Mouse (Mus musculus): Measurements from ENCODE around the gene Hist3h2ba. TPM values are rescaled to one million over a fixed set of nuclear protein-coding genes. Genes with fewer than 3 reads are reported as not detected.

The Hist3h2ba gene
- 22.7 and 36.5 TPM in 2 replicates for polyA plus RNA-seq (2016; fragmentation: Nextera tagmentation; extraction: Ambion mirVana)

- peaks cover 49% of the 10 kb centered on the region for H3K4me1 ChIP-seq
- H3K27ac ChIP-seq, result peak within 1 kb of the TSS; percentile 95
- H3K4me3 ChIP-seq, result peak within 1 kb of the TSS; percentile 64
- under 1% methylated on average over 48 of the region's 48 CpGs for WGBS
- H3K27me3 ChIP-seq (ENCODE audit: poor library complexity, severe bottlenecking), result peaks cover 56% of the 10 kb centered on the region
- H3K9me3 ChIP-seq, result no peaks in the 10 kb centered on the region
- H3K36me3 ChIP-seq (replicated peaks), result no peaks in the 10 kb centered on the region
- DNase-seq (ENCODE audit: extremely low spot score, low spot score), result peak; percentile 75
These were observed at the start of gene Hist3h2ba for GRCm38 (mm10) chr11:58948542-58949479. TSS of gene Hist3h2ba (plus strand) at chr11:58948920.

GRCm38 (mm10) chr11:58901080-58901479 lies 47.6 kb upstream of the Hist3h2ba start:
- H3K27ac ChIP-seq, result no peak overlapping the region
- peaks cover 59% of the 10 kb centered on the region for H3K36me3 ChIP-seq (replicated peaks)
- H3K4me3 ChIP-seq, result no peak overlapping the region
- no peak for DNase-seq (ENCODE audit: extremely low spot score, low spot score)
- peaks cover 16% of the 10 kb centered on the region for H3K4me1 ChIP-seq
- H3K9me3 ChIP-seq, result no peaks in the 10 kb centered on the region
- no peaks in the 10 kb centered on the region for H3K27me3 ChIP-seq (ENCODE audit: poor library complexity, severe bottlenecking)

- peak; percentile 96 for DNase-seq (ENCODE audit: extremely low spot score, low spot score)
- under 1% methylated on average over 40 of the region's 40 CpGs for WGBS
- H3K9me3 ChIP-seq, result no peaks in the 10 kb centered on the region
- H3K4me1 ChIP-seq, result peaks cover 16% of the 10 kb centered on the region
- peaks cover 35% of the 10 kb centered on the region for H3K36me3 ChIP-seq (replicated peaks)
- peak within 1 kb of the TSS; percentile 88 for H3K4me3 ChIP-seq
- H3K27ac ChIP-seq, result peak within 1 kb of the TSS; percentile 95
- no peaks in the 10 kb centered on the region for H3K27me3 ChIP-seq (ENCODE audit: poor library complexity, severe bottlenecking)
These were observed 45.0 kb upstream of the Hist3h2ba start, which contains the start of gene Zfp39 for GRCm38 (mm10) chr11:58903511-58904409. TSS of gene Zfp39 (minus strand) at chr11:58904225.

GRCm38 (mm10) chr11:58904410-58904718 lies 44.4 kb upstream of the Hist3h2ba start:
- Histone ChIP-seq H3K9me3 (no peaks in the 10 kb centered on the region), H3K27ac (peak overlapping the region; percentile 95), H3K4me1 (peaks cover 16% of the 10 kb centered on the region), H3K36me3 (replicated peaks) (peaks cover 29% of the 10 kb centered on the region), H3K4me3 (peak overlapping the region; percentile 88), H3K27me3 (ENCODE audit: poor library complexity, severe bottlenecking) (no peaks in the 10 kb centered on the region)
- no peak for DNase-seq (ENCODE audit: extremely low spot score, low spot score)
- 3% methylated on average over 8 of the region's 8 CpGs for WGBS

- DNase-seq (ENCODE audit: extremely low spot score, low spot score), result peak; percentile 22
- H3K4me3 ChIP-seq, result peak overlapping the region; percentile 88
These were observed 43.9 kb upstream of the Hist3h2ba start for GRCm38 (mm10) chr11:58904838-58905237.

GRCm38 (mm10) chr11:58913776-58914175 lies 34.9 kb upstream of the Hist3h2ba start:
- WGBS, result 83% methylated on average over 1 of the region's 1 CpGs
- Histone ChIP-seq H3K4me3 (peak overlapping the region; percentile 41; the same call in 1 of the 2 replicates), H3K27ac (peak overlapping the region; percentile 72), H3K27me3 (ENCODE audit: poor library complexity, severe bottlenecking) (no peaks in the 10 kb centered on the region), H3K4me1 (peaks cover 7% of the 10 kb centered on the region), H3K9me3 (no peaks in the 10 kb centered on the region), H3K36me3 (replicated peaks) (no peaks in the 10 kb centered on the region)
- DNase-seq (ENCODE audit: extremely low spot score, low spot score), result no peak

More at GRCm38 (mm10) chr11:58904838-58905237, 43.9 kb upstream of the Hist3h2ba start:
- 36% methylated on average over 6 of the region's 6 CpGs for WGBS
- Histone ChIP-seq H3K4me1 (peaks cover 16% of the 10 kb centered on the region), H3K36me3 (replicated peaks) (peaks cover 28% of the 10 kb centered on the region), H3K27ac (0 out of 2 replicates have a peak overlapping the region, but pooled peaks have one; percentile 20), H3K9me3 (no peaks in the 10 kb centered on the region), H3K27me3 (ENCODE audit: poor library complexity, severe bottlenecking) (no peaks in the 10 kb centered on the region)

- no peaks in the 10 kb centered on the region for H3K27me3 ChIP-seq (ENCODE audit: poor library complexity, severe bottlenecking)
- H3K9me3 ChIP-seq, result no peaks in the 10 kb centered on the region
- H3K4me1 ChIP-seq, result peaks cover 7% of the 10 kb centered on the region
- peak; percentile 37 for DNase-seq (ENCODE audit: extremely low spot score, low spot score)
- 24% methylated on average over 17 of the region's 17 CpGs for WGBS
- peak overlapping the region; percentile 72 for H3K27ac ChIP-seq
- H3K36me3 ChIP-seq (replicated peaks), result no peaks in the 10 kb centered on the region
- peak overlapping the region; percentile 41 for H3K4me3 ChIP-seq
These were observed 34.2 kb upstream of the Hist3h2ba start for GRCm38 (mm10) chr11:58914461-58915028.

- 56% methylated on average over 14 of the region's 14 CpGs for WGBS
- peaks cover 7% of the 10 kb centered on the region for H3K4me1 ChIP-seq
- H3K36me3 ChIP-seq (replicated peaks), result no peaks in the 10 kb centered on the region
- H3K4me3 ChIP-seq, result no peak overlapping the region
- H3K27ac ChIP-seq, result no peak overlapping the region
- DNase-seq (ENCODE audit: extremely low spot score, low spot score), result peak; percentile 36
- no peaks in the 10 kb centered on the region for H3K9me3 ChIP-seq
- H3K27me3 ChIP-seq (ENCODE audit: poor library complexity, severe bottlenecking), result no peaks in the 10 kb centered on the region
These were observed 31.6 kb upstream of the Hist3h2ba start for GRCm38 (mm10) chr11:58916879-58917744.

GRCm38 (mm10) chr11:58917745-58918366 lies 30.9 kb upstream of the Hist3h2ba start, which contains the start of gene Btnl10:
TSS of gene Btnl10 (plus strand) at chr11:58917908.
- no peak within 1 kb of the TSS for H3K4me3 ChIP-seq
- no peak within 1 kb of the TSS for H3K27ac ChIP-seq
- no peaks in the 10 kb centered on the region for H3K27me3 ChIP-seq (ENCODE audit: poor library complexity, severe bottlenecking)
- no peak for DNase-seq (ENCODE audit: extremely low spot score, low spot score)
- H3K36me3 ChIP-seq (replicated peaks), result no peaks in the 10 kb centered on the region
- WGBS, result 91% methylated on average over 12 of the region's 12 CpGs
- no peaks in the 10 kb centered on the region for H3K9me3 ChIP-seq
- H3K4me1 ChIP-seq, result peaks cover 7% of the 10 kb centered on the region

- Histone ChIP-seq H3K9me3 (no peaks in the 10 kb centered on the region), H3K4me1 (peaks cover 7% of the 10 kb centered on the region), H3K27ac (no peak overlapping the region), H3K36me3 (replicated peaks) (no peaks in the 10 kb centered on the region), H3K27me3 (ENCODE audit: poor library complexity, severe bottlenecking) (no peaks in the 10 kb centered on the region), H3K4me3 (no peak overlapping the region)
- no peak for DNase-seq (ENCODE audit: extremely low spot score, low spot score)
- WGBS, result 76% methylated on average over 5 of the region's 5 CpGs
These were observed 30.0 kb upstream of the Hist3h2ba start for GRCm38 (mm10) chr11:58918759-58919158.

GRCm38 (mm10) chr11:58922420-58922819 lies 26.3 kb upstream of the Hist3h2ba start:
- no peaks in the 10 kb centered on the region for H3K4me1 ChIP-seq
- DNase-seq (ENCODE audit: extremely low spot score, low spot score), result no peak
- H3K27ac ChIP-seq, result no peak overlapping the region
- 0 out of 2 replicates have a peak, but pooled peaks cover 5% of the 10 kb centered on the region for H3K27me3 ChIP-seq (ENCODE audit: poor library complexity, severe bottlenecking)
- no peaks in the 10 kb centered on the region for H3K36me3 ChIP-seq (replicated peaks)
- 89% methylated on average over 9 of the region's 9 CpGs for WGBS
- H3K9me3 ChIP-seq, result no peaks in the 10 kb centered on the region
- no peak overlapping the region for H3K4me3 ChIP-seq
